Mouse (Mus musculus): ENCODE results near the gene Asic2. TPM values are rescaled to one million over a fixed set of nuclear protein-coding genes. Genes with fewer than 3 reads are reported as not detected.

Asic2 gene
- total RNA-seq, 2 experiments from 2014 or later, result not detected

DNA sequence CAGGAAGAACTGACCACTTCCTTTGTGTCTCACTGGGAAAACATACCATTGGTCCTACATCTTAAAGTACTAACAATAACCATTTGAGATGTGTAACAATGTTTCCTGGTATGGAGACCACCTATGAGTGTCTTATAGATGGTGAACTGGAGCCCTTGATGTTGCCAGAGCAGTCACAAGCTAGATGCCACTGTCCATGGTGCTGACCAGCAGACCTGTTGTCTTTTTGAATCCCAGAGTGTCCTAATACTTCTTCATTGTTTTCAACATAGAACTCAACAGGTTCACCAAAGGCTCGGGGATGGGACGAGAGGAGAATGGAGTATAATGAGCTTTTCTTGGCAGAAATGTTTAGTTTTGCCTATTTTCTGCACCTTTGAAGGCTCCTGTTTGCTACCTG lies 962.4 kb downstream of the Asic2 start:
- no peak for ATAC-seq (replicated peaks; ENCODE audit: low FRiP score, poor library complexity, severe bottlenecking)

GRCm38 (mm10) chr11:81002769-81003430 lies 965.4 kb downstream of the Asic2 start:
- no peak for ATAC-seq (replicated peaks; ENCODE audit: low FRiP score, poor library complexity, severe bottlenecking)

- ATAC-seq (replicated peaks; ENCODE audit: low FRiP score, poor library complexity, severe bottlenecking), result no peak
Measured at GRCm38 (mm10) chr11:80995621-80996020, 972.6 kb downstream of the Asic2 start.

DNA sequence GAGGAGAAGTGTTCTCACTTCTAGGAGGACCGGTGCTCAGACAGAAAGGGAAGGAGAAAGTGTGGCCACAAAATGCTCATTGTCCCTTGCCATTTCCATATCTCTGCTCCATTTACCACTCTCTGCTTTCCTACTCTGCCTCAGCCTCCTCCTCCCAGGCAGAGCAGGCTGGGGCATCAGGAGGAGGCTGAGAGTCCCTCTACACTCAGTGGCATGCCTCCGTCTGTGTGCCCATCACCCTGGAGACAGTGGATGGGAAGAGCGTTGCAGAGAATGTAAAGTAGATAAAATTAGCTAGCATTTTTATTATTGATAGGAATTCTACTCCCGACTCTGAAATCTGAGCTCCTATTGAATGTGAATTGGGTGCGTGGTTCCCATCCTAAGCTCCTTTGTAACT lies 984.7 kb downstream of the Asic2 start:
- ATAC-seq (replicated peaks; ENCODE audit: low FRiP score, poor library complexity, severe bottlenecking), result no peak

- no peak for ATAC-seq (replicated peaks; ENCODE audit: low FRiP score, poor library complexity, severe bottlenecking)
Measured at GRCm38 (mm10) chr11:80976239-80976855, 991.9 kb downstream of the Asic2 start.

GRCm38 (mm10) chr11:80974616-80975015 lies 993.6 kb downstream of the Asic2 start:
- ATAC-seq (replicated peaks; ENCODE audit: low FRiP score, poor library complexity, severe bottlenecking), result no peak

GRCm38 (mm10) chr11:80973976-80974375 lies 994.3 kb downstream of the Asic2 start:
- ATAC-seq (replicated peaks; ENCODE audit: low FRiP score, poor library complexity, severe bottlenecking), result no peak

DNA sequence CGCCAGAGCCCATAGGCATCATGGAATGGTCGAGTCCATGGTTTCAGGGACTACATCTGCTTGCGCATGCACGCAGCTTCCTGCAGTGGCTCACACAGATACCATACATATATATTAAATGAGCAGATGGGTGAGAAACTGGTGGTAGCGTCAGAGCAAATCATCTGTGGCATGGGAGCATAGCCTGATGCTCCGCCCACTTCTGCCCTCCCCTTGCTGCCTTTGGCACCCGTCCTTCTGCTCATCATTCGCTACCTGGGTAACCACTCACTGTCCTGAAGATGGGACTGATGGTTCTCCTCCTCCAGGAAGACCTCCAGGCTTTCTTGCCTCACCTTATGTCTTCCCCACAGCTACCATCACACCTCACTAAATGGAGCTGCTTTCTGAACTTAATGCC lies 995.0 kb downstream of the Asic2 start:
- no peak for ATAC-seq (replicated peaks; ENCODE audit: low FRiP score, poor library complexity, severe bottlenecking)

DNA sequence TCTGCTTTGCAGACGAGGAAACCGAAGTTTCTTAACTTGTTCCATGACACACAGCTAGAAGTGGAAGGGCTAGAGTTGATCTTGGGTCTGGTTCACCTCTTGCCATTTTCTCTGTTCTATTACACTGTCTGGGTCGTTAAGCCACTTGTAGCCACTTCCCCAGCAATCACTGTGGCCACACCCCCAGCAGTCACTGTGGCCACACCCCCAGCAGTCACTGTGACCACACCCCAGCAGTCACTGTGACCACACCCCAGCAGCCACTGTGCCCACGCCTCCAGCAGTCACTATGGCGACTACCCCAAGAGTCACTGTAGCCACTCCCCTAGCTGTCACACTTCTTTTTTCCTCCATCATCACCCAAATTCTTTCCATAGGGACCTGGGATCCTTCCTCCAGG lies 1000.7 kb downstream of the Asic2 start:
- ATAC-seq (replicated peaks; ENCODE audit: low FRiP score, poor library complexity, severe bottlenecking), result peak; percentile 52

GRCm38 (mm10) chr11:80966040-80966439 lies 1002.2 kb downstream of the Asic2 start:
- no peak for ATAC-seq (replicated peaks; ENCODE audit: low FRiP score, poor library complexity, severe bottlenecking)

DNA sequence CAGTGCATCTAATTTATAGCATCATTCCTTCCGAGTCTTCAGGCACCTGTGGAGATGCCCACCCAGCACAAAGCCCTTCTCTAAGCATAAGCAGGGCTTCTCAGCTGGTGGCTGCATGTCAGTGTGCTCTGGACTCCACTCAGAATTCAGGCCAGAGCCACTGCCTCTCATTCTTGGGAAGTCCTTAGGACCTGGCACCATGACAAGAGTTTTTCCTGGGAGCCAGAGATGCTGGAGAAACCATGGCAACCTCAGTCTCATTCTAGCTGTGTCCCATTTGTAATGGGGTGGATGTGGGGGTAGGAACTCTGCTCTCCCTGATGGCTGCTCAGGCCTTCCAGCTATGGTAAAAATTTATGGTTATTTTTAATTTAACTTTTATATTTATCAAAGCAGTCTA lies 1006.9 kb downstream of the Asic2 start:
- no peak for ATAC-seq (replicated peaks; ENCODE audit: low FRiP score, poor library complexity, severe bottlenecking)

GRCm38 (mm10) chr11:80958086-80958671 lies 1010.1 kb downstream of the Asic2 start:
- no peak for ATAC-seq (replicated peaks; ENCODE audit: low FRiP score, poor library complexity, severe bottlenecking)

- ATAC-seq (replicated peaks; ENCODE audit: low FRiP score, poor library complexity, severe bottlenecking), result no peak
Measured at GRCm38 (mm10) chr11:80955915-80956314, 1012.3 kb downstream of the Asic2 start.

GRCm38 (mm10) chr11:80954147-80954546 lies 1014.1 kb downstream of the Asic2 start:
- no peak for ATAC-seq (replicated peaks; ENCODE audit: low FRiP score, poor library complexity, severe bottlenecking)

DNA sequence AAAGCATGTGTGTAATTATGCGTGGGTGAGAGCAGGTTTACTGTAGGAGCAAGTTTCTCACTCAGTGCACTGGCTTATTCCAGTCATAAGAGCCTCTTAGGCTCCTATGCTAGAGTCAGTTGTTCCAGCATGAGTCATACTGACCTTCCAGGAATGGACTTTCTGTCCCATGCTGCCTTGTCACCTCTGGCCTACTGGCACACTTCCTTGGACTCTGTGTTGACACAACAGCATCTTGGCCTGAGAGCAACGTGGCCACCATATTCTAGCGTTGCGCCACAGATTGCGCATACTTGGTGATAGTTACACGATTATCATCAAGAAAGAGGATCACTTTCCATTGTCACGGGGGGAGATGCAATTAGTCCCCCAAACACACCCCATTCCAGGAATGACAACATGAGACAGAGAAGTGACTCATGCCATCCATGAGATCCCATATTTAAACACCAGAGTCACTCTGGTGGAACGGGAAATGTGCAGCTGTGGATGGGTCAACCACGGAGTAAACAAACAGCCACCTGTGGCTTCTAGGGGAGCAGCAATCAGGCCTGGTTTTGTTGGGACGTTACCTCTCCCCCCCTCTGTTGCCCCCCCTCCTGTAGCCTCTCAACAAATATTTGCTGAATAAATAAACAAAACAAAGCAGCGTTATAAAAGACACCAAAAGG lies 1019.1 kb downstream of the Asic2 start:
- ATAC-seq (replicated peaks; ENCODE audit: low FRiP score, poor library complexity, severe bottlenecking), result no peak

DNA sequence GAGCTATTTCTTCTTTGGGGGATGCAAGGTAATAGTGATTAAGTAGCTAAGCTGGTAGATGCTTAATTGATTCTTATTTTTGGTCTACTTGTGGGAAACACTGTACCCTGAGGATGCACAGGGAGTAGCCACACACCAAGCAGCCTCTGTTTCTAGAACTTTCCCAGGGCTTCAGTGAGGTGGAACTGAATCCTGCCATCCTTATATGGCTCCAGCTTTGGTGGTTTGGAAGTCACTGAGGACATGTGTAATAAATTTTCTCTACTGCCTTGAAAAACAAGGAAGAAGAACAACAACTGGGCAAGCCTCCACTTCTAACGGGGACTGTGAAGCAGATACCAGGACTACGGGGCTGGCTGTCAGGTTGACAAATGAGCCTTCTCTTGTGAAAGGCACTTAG lies 1020.2 kb downstream of the Asic2 start:
- ATAC-seq (replicated peaks; ENCODE audit: low FRiP score, poor library complexity, severe bottlenecking), result no peak

DNA sequence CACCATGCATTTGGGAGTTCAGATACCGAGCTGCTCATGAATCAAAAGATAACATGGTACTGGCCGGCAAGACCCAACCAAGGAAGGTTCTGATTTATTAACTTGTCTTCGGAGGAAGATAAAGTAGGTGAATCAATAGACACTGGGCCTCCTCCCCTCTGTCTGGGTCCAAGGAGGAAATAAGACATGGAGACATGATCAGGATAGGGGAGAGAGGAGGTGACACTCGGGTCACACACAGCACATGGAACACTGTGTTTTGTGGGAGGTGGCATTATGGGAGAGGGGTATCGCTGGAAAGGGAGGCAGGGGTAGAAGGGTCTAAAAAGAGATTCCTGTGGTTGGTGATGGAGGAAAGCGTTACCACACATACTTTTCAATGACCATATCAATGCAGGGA lies 1022.1 kb downstream of the Asic2 start:
- no peak for ATAC-seq (replicated peaks; ENCODE audit: low FRiP score, poor library complexity, severe bottlenecking)

DNA sequence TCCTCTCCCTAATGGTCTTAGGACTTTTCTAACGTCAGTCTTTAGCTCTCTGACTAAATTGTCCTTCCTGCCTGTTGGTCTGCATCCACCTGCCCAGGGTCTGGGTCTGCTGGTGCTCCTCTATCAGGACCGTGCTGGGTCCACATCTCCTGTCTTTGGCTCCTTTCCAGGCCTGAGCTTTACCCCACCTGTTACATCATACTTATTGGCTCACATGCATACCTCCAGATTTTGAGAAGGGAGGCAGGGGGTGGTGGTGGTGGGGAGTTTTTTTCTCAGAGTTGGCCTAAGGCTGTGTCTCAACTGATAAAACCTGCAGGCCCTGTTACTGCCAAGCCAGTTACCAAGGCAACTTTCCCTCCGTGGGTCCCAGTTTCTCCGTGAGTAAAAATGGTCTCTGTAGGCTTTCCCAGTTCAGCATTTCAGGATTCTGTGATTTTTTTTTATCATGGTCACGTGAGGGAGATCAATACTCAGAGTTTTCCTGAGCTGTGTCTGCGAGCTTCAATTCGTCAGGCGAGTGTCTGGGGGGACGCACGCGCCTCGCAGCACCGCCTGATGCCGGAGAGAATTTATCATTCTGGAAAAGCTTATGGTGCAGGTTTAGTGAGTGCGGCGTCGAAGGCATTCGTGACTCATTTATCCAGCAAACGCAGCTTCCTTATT lies 1044.8 kb downstream of the Asic2 start:
- ATAC-seq (replicated peaks; ENCODE audit: low FRiP score, poor library complexity, severe bottlenecking), result no peak

- no peak for ATAC-seq (replicated peaks; ENCODE audit: low FRiP score, poor library complexity, severe bottlenecking)
Measured at GRCm38 (mm10) chr11:80918332-80918731, 1049.9 kb downstream of the Asic2 start.

DNA sequence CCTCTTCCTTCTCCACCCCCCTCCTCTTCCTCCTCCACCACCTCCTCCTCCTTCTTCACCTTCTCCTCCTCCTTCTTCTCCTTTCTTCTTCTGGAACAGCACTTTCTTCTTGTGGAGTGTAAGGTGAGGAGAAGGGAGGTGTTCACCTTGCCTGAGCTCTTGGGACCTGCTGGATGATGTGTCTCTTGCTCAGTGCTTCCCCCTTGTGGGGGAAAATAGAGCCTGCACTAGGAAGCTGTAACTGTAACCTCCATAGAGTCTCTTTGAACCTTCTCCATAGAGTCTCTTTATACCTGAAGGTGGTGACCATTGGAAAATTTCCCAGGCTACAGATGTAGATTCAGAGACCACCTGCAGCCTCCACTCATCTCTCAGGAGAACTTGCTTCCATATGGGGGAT lies 1050.6 kb downstream of the Asic2 start:
- no peak; the same call in 1 of the 2 replicates for ATAC-seq (replicated peaks; ENCODE audit: low FRiP score, poor library complexity, severe bottlenecking)
